Mouse (Mus musculus) heart, adult 2 months (tissue): Measurements from ENCODE around the gene Enpep.

Source experiments
- CTCF ChIP-seq: fragments of 200-600 bp; IDR thresholded peaks from 2 replicates; pipeline ENCODE4 v1.8.1; 2022; ENCODE audit warnings: antibody characterized with exemption, mild to moderate bottlenecking, moderate library complexity
- EP300 ChIP-seq: fragments of 200-500 bp; IDR thresholded peaks from 2 replicates; pipeline ENCODE4 v1.6.1; 2011; ENCODE audit warnings: low read depth, low read length, control low read depth; ENCODE audit not compliant: insufficient read depth
- POLR2A ChIP-seq: fragments of 200-500 bp; IDR thresholded peaks from 2 replicates; pipeline ENCODE4 v1.6.1; 2011; ENCODE audit warnings: mild to moderate bottlenecking, low read depth, low read length, control low read depth; ENCODE audit not compliant: insufficient read depth

- TF ChIP-seq CTCF (no peak), POLR2A (no peak), EP300 (no peak)
These were observed 53.1 kb downstream of the Enpep start for GRCm38 (mm10) chr3:129279441-129279840.
